Mouse (Mus musculus): ENCODE data around the gene Slc22a12. TPM values are rescaled to one million over a fixed set of nuclear protein-coding genes. Genes with fewer than 3 reads are reported as not detected.

Slc22a12 gene
- total RNA-seq, 2 experiments from 2014 or later = not detected

DNA sequence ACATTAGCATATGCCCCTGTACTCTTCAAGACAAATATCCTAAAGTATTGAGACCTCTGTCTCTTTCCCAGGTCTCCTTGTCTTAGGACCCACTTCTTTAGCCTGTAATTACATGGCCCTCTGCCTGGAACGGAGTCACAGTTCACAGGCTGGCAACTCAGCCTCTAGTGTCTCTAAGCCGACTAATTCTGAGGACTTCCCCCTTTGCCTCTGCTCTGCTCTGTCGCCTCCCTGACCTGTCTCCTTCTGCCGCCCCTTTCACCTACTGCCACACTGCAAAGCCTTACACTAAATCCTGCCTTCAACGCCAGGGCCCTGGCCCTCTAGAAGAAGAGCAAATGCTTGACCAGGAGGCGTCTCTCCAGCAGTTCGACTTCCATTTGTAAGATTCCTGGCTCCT lies 686 bp upstream of the Slc22a12 start:
- ATAC-seq (replicated peaks; ENCODE audit: low FRiP score, poor library complexity, severe bottlenecking) = no peak

GRCm38 (mm10) chr19:6543035-6543383 lies 177 bp upstream of the Slc22a12 start:
- ATAC-seq (replicated peaks; ENCODE audit: low FRiP score, poor library complexity, severe bottlenecking) = no peak

- no peak for ATAC-seq (replicated peaks; ENCODE audit: low FRiP score, poor library complexity, severe bottlenecking)
These were observed 1.3 kb downstream of the Slc22a12 start for GRCm38 (mm10) chr19:6541521-6541920.

DNA sequence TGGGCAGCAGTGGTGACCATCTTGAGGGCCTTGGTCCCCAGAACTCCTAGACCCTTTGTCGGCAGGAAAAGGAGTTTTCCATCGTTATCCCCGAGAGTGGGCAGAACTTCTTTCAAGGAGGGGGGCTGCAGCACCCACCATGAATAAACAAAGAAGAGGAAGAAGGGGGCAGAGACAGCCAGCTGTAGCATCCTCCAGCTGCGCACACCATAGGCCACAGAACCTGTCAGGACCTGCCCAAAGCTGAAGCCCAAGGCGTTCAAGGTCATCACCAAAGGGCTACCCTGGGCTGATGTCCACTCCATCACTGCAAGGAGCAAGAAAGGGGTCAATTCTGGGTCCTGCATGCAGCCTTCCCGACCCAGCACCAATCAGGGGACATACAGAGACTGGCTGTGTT lies 2.6 kb downstream of the Slc22a12 start:
- no peak for ATAC-seq (replicated peaks; ENCODE audit: low FRiP score, poor library complexity, severe bottlenecking)

GRCm38 (mm10) chr19:6539592-6539991 lies 3.2 kb downstream of the Slc22a12 start:
- no peak for ATAC-seq (replicated peaks; ENCODE audit: low FRiP score, poor library complexity, severe bottlenecking)

GRCm38 (mm10) chr19:6538546-6538945 lies 4.3 kb downstream of the Slc22a12 start:
- no peak for ATAC-seq (replicated peaks; ENCODE audit: low FRiP score, poor library complexity, severe bottlenecking)

DNA sequence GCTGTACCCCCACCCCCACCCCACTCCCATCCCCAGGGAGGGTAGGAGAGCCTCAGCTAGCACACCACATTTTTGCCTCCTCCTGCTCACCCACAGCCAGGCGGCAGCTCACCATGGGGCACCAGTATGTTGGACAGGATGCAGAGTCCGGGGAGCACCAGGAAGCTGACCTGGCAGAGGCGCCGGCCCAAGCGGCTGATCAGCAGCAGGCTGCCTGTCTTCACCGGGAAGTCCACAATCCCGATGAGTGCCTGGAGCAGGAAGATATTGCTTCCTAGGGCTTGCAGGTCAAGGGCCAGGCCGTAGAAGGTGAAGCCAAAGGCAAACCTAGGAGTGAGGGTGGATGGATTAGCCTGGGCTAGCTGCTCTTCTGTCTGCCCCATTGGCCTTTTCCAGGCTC lies 5.3 kb downstream of the Slc22a12 start:
- no peak for ATAC-seq (replicated peaks; ENCODE audit: low FRiP score, poor library complexity, severe bottlenecking)

- ATAC-seq (replicated peaks; ENCODE audit: low FRiP score, poor library complexity, severe bottlenecking) = no peak
These were observed 6.1 kb downstream of the Slc22a12 start for GRCm38 (mm10) chr19:6536696-6537095.

DNA sequence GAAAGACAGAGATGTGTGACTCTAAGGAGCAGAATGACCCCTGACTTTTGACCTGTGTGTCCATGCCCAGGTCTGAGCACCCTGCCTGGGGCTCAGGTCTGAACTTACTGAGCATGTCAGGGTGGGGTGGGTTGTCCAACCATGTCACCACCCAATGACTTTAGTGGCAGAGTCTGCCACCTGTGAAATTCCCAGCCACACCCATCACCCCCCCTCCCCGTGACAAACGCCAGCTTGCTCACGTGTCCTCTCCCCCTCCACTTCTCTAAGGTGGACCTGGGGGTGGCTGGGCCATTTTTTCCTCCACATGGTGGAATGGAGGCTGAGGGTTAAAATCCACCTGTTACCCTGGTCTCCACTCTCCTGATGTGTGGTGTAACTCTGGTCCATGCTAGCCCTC lies 6.6 kb downstream of the Slc22a12 start:
- no peak for ATAC-seq (replicated peaks; ENCODE audit: low FRiP score, poor library complexity, severe bottlenecking)

DNA sequence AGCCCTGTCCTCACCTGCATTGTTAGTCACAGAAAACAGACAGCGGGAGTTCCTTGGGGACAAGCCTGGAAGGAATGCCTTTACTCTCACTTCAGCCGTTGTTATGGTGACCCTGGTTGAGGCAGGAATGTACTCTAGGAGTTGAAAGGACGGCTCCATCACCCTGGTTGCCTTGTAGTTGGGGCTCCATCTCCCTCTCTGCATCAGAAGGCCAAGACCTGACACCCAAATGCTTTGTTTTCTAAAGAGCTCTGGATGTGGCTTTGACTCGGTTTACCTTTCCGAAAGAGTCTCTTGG lies 8.8 kb downstream of the Slc22a12 start:
- ATAC-seq (replicated peaks; ENCODE audit: low FRiP score, poor library complexity, severe bottlenecking) = no peak

- no peak for ATAC-seq (replicated peaks; ENCODE audit: low FRiP score, poor library complexity, severe bottlenecking)
These were observed 9.3 kb downstream of the Slc22a12 start for GRCm38 (mm10) chr19:6533290-6534117.

- no peak for ATAC-seq (replicated peaks; ENCODE audit: low FRiP score, poor library complexity, severe bottlenecking)
These were observed 10.2 kb downstream of the Slc22a12 start for GRCm38 (mm10) chr19:6532656-6533055.

GRCm38 (mm10) chr19:6531832-6532471 lies 10.9 kb downstream of the Slc22a12 start:
- no peak for ATAC-seq (replicated peaks; ENCODE audit: low FRiP score, poor library complexity, severe bottlenecking)

DNA sequence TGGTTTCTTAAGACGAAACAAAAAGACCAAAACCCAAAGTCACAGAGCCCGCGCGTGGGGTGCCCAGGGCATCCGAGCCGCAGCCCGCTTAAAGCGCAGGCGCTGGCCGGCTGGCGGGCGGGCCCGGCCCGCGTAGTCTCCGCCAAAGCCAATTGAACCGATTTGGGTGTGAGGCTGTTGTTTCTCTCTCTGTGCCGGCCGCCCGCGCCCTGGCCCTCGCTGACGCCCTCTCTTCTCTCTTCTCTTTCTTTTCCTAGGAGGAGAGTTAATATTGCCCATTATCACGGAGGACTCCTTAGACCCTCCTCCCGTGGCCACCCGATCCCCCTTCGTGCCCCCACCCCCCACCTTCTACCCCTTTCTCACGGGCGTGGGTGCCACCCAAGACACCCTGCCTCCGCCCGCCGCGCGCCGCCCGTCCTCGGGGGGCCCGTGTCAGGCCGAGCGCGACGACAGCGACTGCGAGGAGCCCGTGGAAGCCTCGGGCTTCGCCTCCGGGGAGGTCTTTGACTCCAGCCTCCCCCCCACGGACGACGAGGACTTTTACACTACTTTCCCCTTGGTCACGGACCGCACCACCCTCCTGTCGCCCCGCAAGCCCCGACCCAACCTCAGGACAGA lies 11.7 kb downstream of the Slc22a12 start:
- ATAC-seq (replicated peaks; ENCODE audit: low FRiP score, poor library complexity, severe bottlenecking) = no peak

- ATAC-seq (replicated peaks; ENCODE audit: low FRiP score, poor library complexity, severe bottlenecking) = no peak
These were observed 12.5 kb downstream of the Slc22a12 start for GRCm38 (mm10) chr19:6530359-6530758.

DNA sequence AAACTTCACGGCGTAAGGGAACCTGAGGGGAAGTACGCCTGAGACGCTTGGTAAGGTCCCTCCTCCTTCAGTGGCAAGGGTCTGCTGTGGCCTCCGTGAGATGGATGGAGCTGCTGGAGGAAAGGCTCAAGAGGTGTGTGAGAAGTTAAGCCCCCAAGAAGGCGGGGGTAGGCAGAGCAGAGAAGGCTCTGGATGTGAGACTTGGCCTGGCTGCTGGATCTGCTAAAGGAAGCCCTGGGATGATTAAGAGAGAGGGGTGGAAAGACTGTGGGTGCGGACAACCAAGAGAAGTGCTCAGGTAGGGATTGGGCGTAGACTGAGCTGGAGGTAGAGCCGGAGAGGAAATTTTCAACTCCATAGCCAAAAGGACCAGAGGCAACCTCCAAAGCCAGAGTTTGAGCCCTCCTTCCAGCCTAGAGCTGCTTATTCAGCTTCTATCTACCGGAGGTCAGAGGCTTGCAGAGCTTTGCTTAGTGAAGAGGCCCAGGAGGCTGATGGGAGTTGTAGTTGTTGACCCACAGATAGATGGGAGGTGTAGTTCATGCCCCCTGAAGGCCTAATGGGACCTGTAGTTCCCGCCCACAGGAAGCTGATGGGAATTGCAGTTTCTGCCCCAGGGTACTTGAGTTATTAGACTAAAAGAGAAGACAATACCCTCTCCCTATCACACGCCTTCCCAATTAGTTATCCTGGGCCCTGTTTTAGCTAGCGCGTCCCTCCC lies 13.4 kb downstream of the Slc22a12 start:
- ATAC-seq (replicated peaks; ENCODE audit: low FRiP score, poor library complexity, severe bottlenecking) = no peak

- no peak for ATAC-seq (replicated peaks; ENCODE audit: low FRiP score, poor library complexity, severe bottlenecking)
These were observed 14.8 kb downstream of the Slc22a12 start for GRCm38 (mm10) chr19:6527839-6528531.

DNA sequence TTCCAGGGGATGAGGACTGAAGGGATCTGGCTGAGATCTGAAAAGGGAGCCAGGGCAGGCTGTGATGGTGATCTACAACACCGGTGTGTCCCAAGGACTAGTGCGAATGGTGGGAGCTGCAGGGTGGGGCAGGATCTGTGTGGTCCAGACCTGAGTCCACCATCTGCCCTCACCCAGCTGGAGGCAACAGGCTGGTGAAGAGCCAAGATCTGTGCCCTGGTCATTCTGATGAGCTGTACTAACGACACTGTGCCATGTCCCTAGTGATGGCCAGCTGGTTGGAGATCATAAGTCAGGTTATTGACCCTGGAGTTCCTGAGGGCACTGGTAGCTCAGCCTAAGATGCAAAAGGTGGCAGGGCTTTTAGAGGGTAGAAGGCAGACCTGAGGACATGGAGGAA lies 15.4 kb downstream of the Slc22a12 start:
- ATAC-seq (replicated peaks; ENCODE audit: low FRiP score, poor library complexity, severe bottlenecking) = no peak

GRCm38 (mm10) chr19:6526010-6526409 lies 16.8 kb downstream of the Slc22a12 start:
- no peak for ATAC-seq (replicated peaks; ENCODE audit: low FRiP score, poor library complexity, severe bottlenecking)

DNA sequence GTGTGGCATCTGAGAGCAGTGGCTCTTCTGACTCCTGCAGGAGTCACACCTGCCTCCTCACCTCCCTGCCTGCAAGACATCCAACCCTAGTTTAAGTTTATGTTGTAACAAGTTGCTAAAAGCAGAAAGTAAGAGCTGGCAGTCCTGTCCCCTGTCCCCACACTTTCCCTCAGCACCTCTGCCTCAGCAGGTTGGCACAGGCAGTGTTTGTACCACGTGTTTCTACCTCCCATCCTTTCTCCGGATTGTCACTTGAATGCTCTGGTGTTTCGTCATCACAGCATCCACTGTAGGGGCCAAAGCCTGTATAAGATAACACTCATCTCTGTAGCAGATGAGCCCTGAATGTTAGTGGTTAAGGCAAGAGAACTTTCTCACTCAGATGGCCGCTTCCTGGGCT lies 17.8 kb downstream of the Slc22a12 start:
- no peak for ATAC-seq (replicated peaks; ENCODE audit: low FRiP score, poor library complexity, severe bottlenecking)
